Mouse (Mus musculus) heart, embryonic 16.5 days (tissue): ENCODE measurements around the gene Dnaaf5. TPM values are rescaled to one million over a fixed set of nuclear protein-coding genes. Genes with fewer than 3 reads are reported as not detected.
A peak's percentile ranks its signal among the peaks of the same experiment; 100 is the strongest.

Experiments used
- ATAC-seq: fragments of 200-750 bp; cut with Nextera tagmentation; replicated peaks from 2 replicates; pipeline ENCODE4 v1.8.0; 2017; ENCODE audit warnings: moderate number of reproducible peaks; ENCODE audit not compliant: insufficient read depth, low FRiP score; ENCODE audit errors: extremely low read depth
- H3K27ac ChIP-seq: fragments of 300-500 bp; sonication (generic); 2 replicates; pipeline ENCODE4 v1.5.1; 2014; ENCODE audit warnings: mild to moderate bottlenecking, low read length, control low read depth, moderate library complexity
- H3K27me3 ChIP-seq: fragments of 300-500 bp; sonication (generic); 2 replicates; pipeline ENCODE4 v1.6.1; 2014; ENCODE audit warnings: low read length, mixed read lengths; ENCODE audit not compliant: control insufficient read depth, insufficient read depth
- H3K36me3 ChIP-seq: fragments of 300-500 bp; sonication (generic); 2 replicates; pipeline ENCODE4 v1.6.1; 2014; ENCODE audit not compliant: control insufficient read depth, insufficient read depth
- H3K4me1 ChIP-seq: fragments of 300-500 bp; sonication (generic); 2 replicates; pipeline ENCODE4 v1.6.1; 2014; ENCODE audit warnings: low read length, mixed read lengths; ENCODE audit not compliant: control insufficient read depth, insufficient read depth
- H3K4me2 ChIP-seq: fragments of 300-500 bp; sonication (generic); 2 replicates; pipeline ENCODE4 v1.6.1; 2014; ENCODE audit warnings: low read depth, mild to moderate bottlenecking, control low read depth, low read length
- H3K4me3 ChIP-seq: fragments of 300-500 bp; sonication (generic); 2 replicates; pipeline ENCODE4 v1.5.1; 2014; ENCODE audit warnings: mild to moderate bottlenecking, control low read depth, low read length
- H3K9ac ChIP-seq: fragments of 300-500 bp; sonication (generic); 2 replicates; pipeline ENCODE4 v1.6.1; 2014; ENCODE audit warnings: low read length, control low read depth
- H3K9me3 ChIP-seq: fragments of 300-500 bp; sonication (generic); replicated peaks from 2 replicates; pipeline ENCODE4 v1.6.1; 2016; ENCODE audit warnings: low read length; ENCODE audit not compliant: control insufficient read depth
- WGBS: fragments of 180-500 bp; shearing (Covaris S2); extraction: QIAGEN DNeasy Blood & Tissue Kit; methylation state at CpG from one replicate; pipeline ENCODE4 v1.1.7; 2014; 5-methylcytosine and 5-hydroxymethylcytosine counted together
- polyA plus RNA-seq: library from polyadenylated mRNA; unstranded; fragments of >200 nt; fragmentation: Nextera tagmentation; extraction: Ambion mirVana; gene quantifications from 2 replicates; pipeline ENCODE4 v1.2.1, GENCODE M21; 2015

Dnaaf5 gene
- polyA plus RNA-seq, 1 experiment from 2014 or later: 6.6 TPM

- Histone ChIP-seq H3K4me1 (peaks cover 20% of the 10 kb centered on the region), H3K4me2 (no peak overlapping the region), H3K27ac (no peak overlapping the region), H3K36me3 (no peaks in the 10 kb centered on the region), H3K27me3 (no peaks in the 10 kb centered on the region), H3K9me3 (no peaks in the 10 kb centered on the region), H3K4me3 (no peak overlapping the region), H3K9ac (no peak overlapping the region)
- WGBS: 84% methylated on average over 3 of the region's 3 CpGs
- ATAC-seq: no peak
Measured at GRCm38 (mm10) chr5:139198779-139199178, 48.8 kb downstream of the Dnaaf5 start.

- H3K4me3 ChIP-seq: peak overlapping the region; percentile 81
- no peaks in the 10 kb centered on the region for H3K9me3 ChIP-seq
- no peaks in the 10 kb centered on the region for H3K36me3 ChIP-seq
- no peaks in the 10 kb centered on the region for H3K27me3 ChIP-seq
- WGBS: 44% methylated on average over 2 of the region's 2 CpGs
- H3K27ac ChIP-seq: peak overlapping the region; percentile 88
- H3K4me2 ChIP-seq: peak overlapping the region; percentile 73
- H3K9ac ChIP-seq: peak overlapping the region; percentile 83
- H3K4me1 ChIP-seq: peaks cover 20% of the 10 kb centered on the region
- no peak for ATAC-seq
Measured at GRCm38 (mm10) chr5:139199636-139199994, 49.6 kb downstream of the Dnaaf5 start.

GRCm38 (mm10) chr5:139199995-139200769, 50.2 kb downstream of the Dnaaf5 start, which contains the start of gene Sun1:
Sun1 (plus strand) TSS chr5:139200637.
- H3K4me1 ChIP-seq: peaks cover 20% of the 10 kb centered on the region
- peak; percentile 97 for ATAC-seq
- WGBS: 1% methylated on average over 64 of the region's 64 CpGs
- H3K9me3 ChIP-seq: no peaks in the 10 kb centered on the region
- peak within 1 kb of the TSS; percentile 86 for H3K9ac ChIP-seq
- H3K4me3 ChIP-seq: peak within 1 kb of the TSS; percentile 81
- H3K27me3 ChIP-seq: no peaks in the 10 kb centered on the region
- H3K4me2 ChIP-seq: peak within 1 kb of the TSS; percentile 82
- peak within 1 kb of the TSS; percentile 88 for H3K27ac ChIP-seq
- no peaks in the 10 kb centered on the region for H3K36me3 ChIP-seq

- H3K27me3 ChIP-seq: no peaks in the 10 kb centered on the region
- peak overlapping the region; percentile 46; the same call in 1 of the 2 replicates for H3K27ac ChIP-seq
- H3K4me1 ChIP-seq: peaks cover 20% of the 10 kb centered on the region
- no peak for ATAC-seq
- peak overlapping the region; percentile 81 for H3K4me3 ChIP-seq
- 2% methylated on average over 57 of the region's 57 CpGs for WGBS
- no peaks in the 10 kb centered on the region for H3K36me3 ChIP-seq
- peak overlapping the region; percentile 86 for H3K9ac ChIP-seq
- peak overlapping the region; percentile 82 for H3K4me2 ChIP-seq
- H3K9me3 ChIP-seq: no peaks in the 10 kb centered on the region
Measured at GRCm38 (mm10) chr5:139200770-139201569, 50.9 kb downstream of the Dnaaf5 start.

DNA sequence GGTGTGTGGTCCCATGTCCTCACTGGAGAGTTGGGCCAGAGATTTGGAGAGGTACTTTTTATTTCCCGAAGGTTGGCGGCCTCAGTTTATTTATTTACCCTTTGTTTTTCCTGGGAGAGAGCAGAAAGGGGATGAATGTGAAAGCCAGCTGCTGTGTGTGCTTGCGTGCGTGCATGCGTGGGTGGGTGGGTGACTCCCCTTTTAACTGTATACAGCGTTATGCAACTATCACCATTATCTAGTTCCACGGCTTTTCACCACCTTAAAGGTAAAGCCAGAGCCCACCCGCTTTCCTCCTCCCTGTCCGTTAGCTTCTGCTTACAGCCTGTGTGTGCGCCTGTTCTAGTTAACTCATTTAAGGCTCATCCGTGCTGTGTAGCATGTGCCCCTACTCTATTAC, 52.1 kb downstream of the Dnaaf5 start:
- Histone ChIP-seq H3K4me3 (no peak overlapping the region), H3K4me1 (peaks cover 15% of the 10 kb centered on the region), H3K36me3 (no peaks in the 10 kb centered on the region), H3K4me2 (peak overlapping the region; percentile 82; the same call in 1 of the 2 replicates), H3K9ac (no peak overlapping the region), H3K27me3 (no peaks in the 10 kb centered on the region), H3K27ac (no peak overlapping the region), H3K9me3 (no peaks in the 10 kb centered on the region)
- 83% methylated on average over 11 of the region's 11 CpGs for WGBS
- ATAC-seq: no peak

- no peaks in the 10 kb centered on the region for H3K36me3 ChIP-seq
- WGBS: 80% methylated on average over 5 of the region's 5 CpGs
- H3K4me1 ChIP-seq: peaks cover 14% of the 10 kb centered on the region
- H3K9ac ChIP-seq: no peak overlapping the region
- H3K4me2 ChIP-seq: no peak overlapping the region
- H3K27ac ChIP-seq: no peak overlapping the region
- no peaks in the 10 kb centered on the region for H3K27me3 ChIP-seq
- no peak overlapping the region for H3K4me3 ChIP-seq
- no peak for ATAC-seq
- H3K9me3 ChIP-seq: no peaks in the 10 kb centered on the region
Measured at GRCm38 (mm10) chr5:139203312-139203711, 53.3 kb downstream of the Dnaaf5 start.

DNA sequence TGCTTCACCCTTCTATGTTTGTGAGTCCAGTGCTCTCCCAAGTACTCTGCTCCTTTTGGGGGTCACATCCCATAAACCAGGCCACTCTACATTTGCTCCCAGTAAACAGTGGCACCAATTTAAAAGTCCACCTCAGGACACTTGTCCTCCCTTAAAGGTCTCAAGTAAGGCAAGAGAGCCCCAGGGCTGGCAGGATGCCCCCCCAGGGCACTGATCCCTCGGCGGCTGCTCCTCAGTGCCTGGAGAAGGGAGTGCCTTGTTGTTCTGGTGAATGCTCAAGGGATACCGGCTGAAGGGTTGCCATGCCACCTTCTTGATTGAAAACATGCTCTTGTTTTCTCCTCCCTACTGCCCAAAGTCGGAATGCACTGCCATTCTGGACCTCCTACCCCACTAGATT, 56.1 kb downstream of the Dnaaf5 start:
- ATAC-seq: no peak
- Histone ChIP-seq H3K4me1 (peaks cover 9% of the 10 kb centered on the region), H3K4me2 (no peak overlapping the region), H3K36me3 (no peaks in the 10 kb centered on the region; the same call in 1 of the 2 replicates), H3K4me3 (no peak overlapping the region), H3K27ac (no peak overlapping the region), H3K27me3 (no peaks in the 10 kb centered on the region), H3K9ac (no peak overlapping the region), H3K9me3 (no peaks in the 10 kb centered on the region)
- 63% methylated on average over 4 of the region's 4 CpGs for WGBS

DNA sequence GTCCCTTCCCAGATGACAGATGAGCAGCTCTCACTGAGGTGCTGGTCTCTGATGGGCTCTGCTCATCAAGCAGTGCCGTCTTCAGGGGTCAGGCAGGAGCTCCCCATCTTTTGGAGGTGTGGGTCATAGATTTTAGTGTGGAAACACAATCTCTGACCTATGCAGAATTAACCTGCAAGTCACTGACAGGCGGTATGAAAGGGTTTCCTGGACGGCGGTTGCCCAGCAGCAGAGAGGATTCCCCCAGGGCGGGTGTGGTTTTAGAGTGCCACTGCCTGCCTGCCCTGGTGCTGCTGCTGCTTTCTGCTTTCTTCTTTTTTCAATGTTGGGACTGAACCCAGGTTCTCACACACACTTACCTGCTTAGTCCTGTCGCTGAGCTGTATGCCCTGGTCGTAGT, 56.5 kb downstream of the Dnaaf5 start:
- no peaks in the 10 kb centered on the region for H3K9me3 ChIP-seq
- no peak overlapping the region for H3K27ac ChIP-seq
- no peak overlapping the region for H3K4me3 ChIP-seq
- H3K9ac ChIP-seq: no peak overlapping the region
- peaks cover 4% of the 10 kb centered on the region for H3K4me1 ChIP-seq
- H3K4me2 ChIP-seq: no peak overlapping the region
- no peaks in the 10 kb centered on the region; the same call in 1 of the 2 replicates for H3K36me3 ChIP-seq
- WGBS: 66% methylated on average over 7 of the region's 7 CpGs
- no peak for ATAC-seq
- H3K27me3 ChIP-seq: no peaks in the 10 kb centered on the region

DNA sequence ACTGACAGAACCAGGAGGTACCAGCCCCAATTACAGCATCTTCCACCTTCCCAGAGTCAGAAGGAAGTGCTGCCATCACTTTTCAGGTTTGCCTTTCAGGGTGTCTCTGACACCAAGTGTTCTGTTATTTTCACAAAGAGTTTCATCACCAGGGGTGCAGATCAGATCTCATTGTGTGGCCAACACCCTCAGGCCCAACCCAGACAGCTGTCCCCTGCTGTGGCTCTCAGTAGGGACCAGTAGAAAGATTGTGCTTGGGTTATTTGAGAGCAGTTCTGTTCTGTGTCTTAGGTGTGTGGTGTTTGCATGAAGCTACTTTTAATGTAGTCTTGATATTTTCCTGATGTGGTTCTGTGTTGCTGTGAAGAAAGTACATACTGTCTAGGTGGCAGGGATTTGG, 58.2 kb downstream of the Dnaaf5 start:
- Histone ChIP-seq H3K36me3 (peaks cover 2% of the 10 kb centered on the region; the same call in 1 of the 2 replicates), H3K9me3 (no peaks in the 10 kb centered on the region), H3K4me1 (peaks cover 6% of the 10 kb centered on the region), H3K27me3 (no peaks in the 10 kb centered on the region), H3K4me3 (no peak overlapping the region), H3K27ac (no peak overlapping the region), H3K4me2 (no peak overlapping the region), H3K9ac (no peak overlapping the region)
- no peak for ATAC-seq
